Mouse (Mus musculus) limb, embryonic 14.5 days (tissue): ENCODE data around the gene Cuedc2. TPM values are rescaled to one million over a fixed set of nuclear protein-coding genes. Genes with fewer than 3 reads are reported as not detected.

Source experiments
- ATAC-seq: fragments of 200-750 bp; cut with Nextera tagmentation; 2 replicates; pipeline ENCODE4 v1.8.0; 2017; ENCODE audit warnings: low read depth, moderate number of reproducible peaks, moderate TSS enrichment; ENCODE audit not compliant: low FRiP score
- DNase-seq: peaks from one replicate; pipeline ENCODE4 v3.0.0-alpha.2; 2015; ENCODE audit warnings: low spot score
- H3K27ac ChIP-seq: fragments of 300-500 bp; sonication (generic); replicated peaks from 2 replicates; pipeline ENCODE4 v1.5.1; 2014; ENCODE audit warnings: low read depth, mild to moderate bottlenecking, low read length, moderate library complexity, mixed read lengths
- H3K27me3 ChIP-seq: fragments of 300-500 bp; sonication (generic); 2 replicates; pipeline ENCODE4 v1.6.1; 2014; ENCODE audit warnings: low read length, mixed read lengths; ENCODE audit not compliant: control insufficient read depth, insufficient read depth
- H3K36me3 ChIP-seq: fragments of 300-500 bp; sonication (generic); 2 replicates; pipeline ENCODE4 v1.6.1; 2014; ENCODE audit warnings: mild to moderate bottlenecking, low read length, moderate library complexity, mixed read lengths; ENCODE audit not compliant: control insufficient read depth, insufficient read depth
- H3K4me1 ChIP-seq: fragments of 300-500 bp; sonication (generic); 2 replicates; pipeline ENCODE4 v1.6.1; 2014; ENCODE audit warnings: antibody characterized with exemption, low read length, mixed read lengths; ENCODE audit not compliant: control insufficient read depth, insufficient read depth
- H3K4me2 ChIP-seq: fragments of 300-500 bp; sonication (generic); replicated peaks from 2 replicates; pipeline ENCODE4 v1.6.1; 2014; ENCODE audit warnings: low read depth, mild to moderate bottlenecking, low read length, moderate library complexity; ENCODE audit not compliant: severe bottlenecking
- H3K4me3 ChIP-seq: fragments of 300-500 bp; sonication (generic); replicated peaks from 2 replicates; pipeline ENCODE4 v1.5.1; 2014; ENCODE audit warnings: low read length
- H3K9ac ChIP-seq: fragments of 300-500 bp; sonication (generic); 2 replicates; pipeline ENCODE4 v1.6.1; 2014; ENCODE audit warnings: mild to moderate bottlenecking, low read depth, low read length, moderate library complexity; ENCODE audit not compliant: severe bottlenecking
- H3K9me3 ChIP-seq: fragments of 300-500 bp; sonication (generic); 2 replicates; pipeline ENCODE4 v1.6.1; 2016; ENCODE audit warnings: low read length; ENCODE audit not compliant: control insufficient read depth
- POLR2A ChIP-seq: fragments of 200-500 bp; IDR thresholded peaks from 2 replicates; pipeline ENCODE4 v1.8.0; 2012; ENCODE audit warnings: inconsistent platforms, mild to moderate bottlenecking, moderate library complexity, borderline replicate concordance; ENCODE audit not compliant: insufficient read depth, insufficient read length; ENCODE audit errors: extremely low read depth
- WGBS: fragments of 180-500 bp; shearing (Covaris S2); extraction: QIAGEN DNeasy Blood & Tissue Kit; methylation state at CpG from one replicate; pipeline ENCODE4 v1.1.7; 2014; 5-methylcytosine and 5-hydroxymethylcytosine counted together
- microRNA counts: library from miRNA; unstranded; fragments of <30 nt; microRNA quantifications from one replicate; lab custom pipeline; 2016
- microRNA-seq: library from miRNA; unstranded; fragments of <30 nt; microRNA quantifications from one replicate; pipeline ENCODE4, GENCODE M21; 2016
- polyA plus RNA-seq, 2 experiments: library from polyadenylated mRNA; depleted of rRNA in 1 of 2; stranded (reverse) in 1 of 2; unstranded in 1 of 2; fragments of >200 nt; fragmentation: Nextera tagmentation in 1 of 2; extraction: Ambion mirVana in 1 of 2; gene quantifications; 2 replicates each; pipeline versions ENCODE4 v1.2.1 to v1.2.3; 2012 to 2014

Cuedc2 gene
- polyA plus RNA-seq, 2 experiments: 110 to 164 TPM

DNA sequence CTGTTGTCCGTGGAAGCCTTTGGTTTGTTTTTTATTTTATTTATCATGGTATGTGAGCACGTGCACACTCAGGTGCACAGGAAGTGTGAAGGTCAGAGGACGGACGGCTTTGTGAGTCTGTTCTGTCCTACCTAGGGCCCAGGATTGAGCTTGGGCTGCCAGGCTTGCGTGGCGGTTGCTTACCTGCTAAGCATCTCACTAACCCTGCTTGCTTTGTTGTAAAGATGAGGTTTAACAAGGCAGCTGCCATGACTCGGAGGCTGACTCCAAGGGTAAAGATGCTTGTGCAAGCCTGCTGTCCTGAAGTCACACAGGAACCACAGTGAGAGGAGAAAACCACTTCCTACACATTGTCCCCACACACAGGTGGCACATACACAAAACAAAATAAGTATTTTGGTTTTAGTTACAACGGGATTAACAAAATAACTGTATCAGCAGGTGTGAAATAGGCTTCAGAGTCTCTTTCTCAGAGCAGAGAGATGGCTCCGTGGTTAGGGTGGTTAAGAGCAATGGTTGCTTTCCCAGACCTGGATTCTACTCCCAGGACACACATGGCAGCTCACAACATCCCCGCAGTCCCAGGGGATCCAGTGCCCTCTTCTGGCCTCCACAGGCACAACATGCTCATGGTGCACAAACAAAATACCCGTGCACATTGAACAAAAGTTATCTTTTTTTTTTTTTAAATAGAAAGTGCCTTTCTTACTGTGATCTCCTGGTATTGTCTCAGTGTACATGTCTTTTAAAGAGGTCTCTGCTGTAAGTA is 56.2 kb downstream of the Cuedc2 start:
- TF ChIP-seq POLR2A: no peak
- Histone ChIP-seq H3K4me3 (no peak overlapping the region), H3K9me3 (no peaks in the 10 kb centered on the region), H3K27ac (no peak overlapping the region), H3K4me1 (no peaks in the 10 kb centered on the region), H3K36me3 (peaks cover 87% of the 10 kb centered on the region), H3K4me2 (no peak overlapping the region), H3K9ac (no peak overlapping the region), H3K27me3 (no peaks in the 10 kb centered on the region)
- WGBS: 93% methylated on average over 11 of the region's 11 CpGs
- no peak for DNase-seq
- ATAC-seq: no peak

MicroRNAs encoded within 50 kb of the gene (microRNA counts, 519-probe panel; counts per million panel counts)
- 2,071 counts per million, percentile 29 among the panel's probes with 10 or more counts for microRNA mmu-miR-146b (lab: Ali Mortazavi, UCI)

Small RNA genes lying within 50 kb of the gene (microRNA-seq; reads per million reads assigned to microRNA genes)
- not detected for gene Mir146b

Other genes with a start within 250 kb of the Cuedc2 start
- 0.15 TPM in 1 of 2 replicates, not detected in the other for gene Elovl3, start 206.8 kb downstream of the Cuedc2 start, polyA plus RNA-seq (2012; rRNA removed)
- 0.68 and 0.85 TPM in 2 replicates for gene Elovl3, start 206.8 kb downstream of the Cuedc2 start, polyA plus RNA-seq (2014; fragmentation: Nextera tagmentation; extraction: Ambion mirVana)
- gene Pitx3, start 190.4 kb downstream of the Cuedc2 start, polyA plus RNA-seq (2012; rRNA removed): 14.0 and 19.6 TPM in 2 replicates
- gene Pitx3, start 190.4 kb downstream of the Cuedc2 start, polyA plus RNA-seq (2014; fragmentation: Nextera tagmentation; extraction: Ambion mirVana): 8.1 TPM in 2 replicates
- 92.1 and 131 TPM in 2 replicates for gene Gbf1, start 186.2 kb downstream of the Cuedc2 start, polyA plus RNA-seq (2012; rRNA removed)
- gene Gbf1, start 186.2 kb downstream of the Cuedc2 start, polyA plus RNA-seq (2014; fragmentation: Nextera tagmentation; extraction: Ambion mirVana): 66.8 and 67.2 TPM in 2 replicates
- 22.2 and 28.4 TPM in 2 replicates for gene Nfkb2, start 34.4 kb downstream of the Cuedc2 start, polyA plus RNA-seq (2012; rRNA removed)
- 9.7 and 13.2 TPM in 2 replicates for gene Nfkb2, start 34.4 kb downstream of the Cuedc2 start, polyA plus RNA-seq (2014; fragmentation: Nextera tagmentation; extraction: Ambion mirVana)
- 7.8 and 8.9 TPM in 2 replicates for gene Psd, start 11.5 kb downstream of the Cuedc2 start, polyA plus RNA-seq (2012; rRNA removed)
- 5.3 and 5.5 TPM in 2 replicates for gene Psd, start 11.5 kb downstream of the Cuedc2 start, polyA plus RNA-seq (2014; fragmentation: Nextera tagmentation; extraction: Ambion mirVana)
- 10.8 and 15.6 TPM in 2 replicates for gene Fbxl15, start 10.5 kb downstream of the Cuedc2 start, polyA plus RNA-seq (2012; rRNA removed)
- 13.5 and 15.5 TPM in 2 replicates for gene Fbxl15, start 10.5 kb downstream of the Cuedc2 start, polyA plus RNA-seq (2014; fragmentation: Nextera tagmentation; extraction: Ambion mirVana)
- gene Mfsd13a, start 2.4 kb upstream of the Cuedc2 start, polyA plus RNA-seq (2012; rRNA removed): 5.4 and 8.0 TPM in 2 replicates
- 3.2 and 3.5 TPM in 2 replicates for gene Mfsd13a, start 2.4 kb upstream of the Cuedc2 start, polyA plus RNA-seq (2014; fragmentation: Nextera tagmentation; extraction: Ambion mirVana)
- 1.6 TPM in 2 replicates for gene 2310034G01Rik, start 11.6 kb upstream of the Cuedc2 start, polyA plus RNA-seq (2012; rRNA removed)
- gene 2310034G01Rik, start 11.6 kb upstream of the Cuedc2 start, polyA plus RNA-seq (2014; fragmentation: Nextera tagmentation; extraction: Ambion mirVana): 2.1 and 2.7 TPM in 2 replicates
- 96.2 and 104 TPM in 2 replicates for gene Actr1a, start 57.0 kb upstream of the Cuedc2 start, polyA plus RNA-seq (2012; rRNA removed)
- gene Actr1a, start 57.0 kb upstream of the Cuedc2 start, polyA plus RNA-seq (2014; fragmentation: Nextera tagmentation; extraction: Ambion mirVana): 152 and 155 TPM in 2 replicates
- 30.6 and 37.2 TPM in 2 replicates for gene Sufu, start 58.2 kb upstream of the Cuedc2 start, polyA plus RNA-seq (2012; rRNA removed)
- gene Sufu, start 58.2 kb upstream of the Cuedc2 start, polyA plus RNA-seq (2014; fragmentation: Nextera tagmentation; extraction: Ambion mirVana): 35.5 and 39.1 TPM in 2 replicates
- 22.7 and 32.5 TPM in 2 replicates for gene Trim8, start 163.0 kb upstream of the Cuedc2 start, polyA plus RNA-seq (2012; rRNA removed)
- gene Trim8, start 163.0 kb upstream of the Cuedc2 start, polyA plus RNA-seq (2014; fragmentation: Nextera tagmentation; extraction: Ambion mirVana): 21.5 and 23.1 TPM in 2 replicates
- gene Arl3, start 234.5 kb upstream of the Cuedc2 start, polyA plus RNA-seq (2012; rRNA removed): 93.0 and 120 TPM in 2 replicates
- 87.2 and 97.8 TPM in 2 replicates for gene Arl3, start 234.5 kb upstream of the Cuedc2 start, polyA plus RNA-seq (2014; fragmentation: Nextera tagmentation; extraction: Ambion mirVana)
- gene Sfxn2, start 234.7 kb upstream of the Cuedc2 start, polyA plus RNA-seq (2012; rRNA removed): 26.4 and 26.7 TPM in 2 replicates
- gene Sfxn2, start 234.7 kb upstream of the Cuedc2 start, polyA plus RNA-seq (2014; fragmentation: Nextera tagmentation; extraction: Ambion mirVana): 21.2 and 22.0 TPM in 2 replicates